ENCODE assay signal across 9 mouse cellular contexts in the genomic region with DNA sequence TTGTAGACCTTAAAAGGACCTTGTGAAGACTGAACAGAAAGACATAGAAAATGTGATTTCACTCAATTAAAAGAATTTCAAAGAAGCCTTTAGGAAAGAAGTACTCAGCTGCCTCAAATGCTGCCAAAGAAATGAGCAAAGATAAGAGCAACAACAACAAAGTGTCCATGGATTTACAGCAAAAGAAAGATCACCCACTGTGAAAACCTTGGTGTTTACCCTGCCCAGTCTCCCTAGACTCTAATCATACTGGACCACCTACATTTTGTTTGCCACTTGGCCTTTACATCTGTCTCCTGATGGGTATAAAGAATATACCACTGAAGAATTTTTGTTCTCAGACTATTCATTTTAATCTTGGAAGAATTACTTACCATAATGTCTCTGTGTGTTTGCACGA.
"Had no signal": no experiment of that assay in that cellular context is flagged by ENCODE, and none has a peak within 500 bp of the region (broad histone marks: within the 10 kb centered on the region; RNA-seq: fewer than 3 reads in every experiment).

No protein-coding gene starts in this region.

- DNase-seq: kidney, adult 11 months; kidney, postnatal 36 days; lung, adult 2 months; lung, postnatal 14 days; right cerebral cortex, postnatal 14 days; thymus, postnatal 14 days had no signal

- H3K27ac ChIP-seq: limb, embryonic 12.5 days; midbrain, embryonic 13.5 days had no signal

- H3K4me2 ChIP-seq: limb, embryonic 12.5 days; midbrain, embryonic 13.5 days; stomach, embryonic 15.5 days had no signal

- H3K27me3 ChIP-seq: limb, embryonic 12.5 days; midbrain, embryonic 13.5 days; stomach, embryonic 15.5 days had no signal

- ATAC-seq: midbrain, embryonic 13.5 days had no signal

- H3K36me3 ChIP-seq: limb, embryonic 12.5 days; midbrain, embryonic 13.5 days; stomach, embryonic 15.5 days had no signal

- H3K9ac ChIP-seq: limb, embryonic 12.5 days; midbrain, embryonic 13.5 days; stomach, embryonic 15.5 days had no signal

- H3K4me1 ChIP-seq: limb, embryonic 12.5 days; midbrain, embryonic 13.5 days had no signal

- H3K4me3 ChIP-seq: limb, embryonic 12.5 days; midbrain, embryonic 13.5 days; stomach, embryonic 15.5 days had no signal

- H3K9me3 ChIP-seq: limb, embryonic 12.5 days; midbrain, embryonic 13.5 days; stomach, embryonic 15.5 days had no signal
